Mouse (Mus musculus) adrenal gland, adult 8-10 months (tissue): Measurements from ENCODE around the gene Nol3. TPM values are rescaled to one million over a fixed set of nuclear protein-coding genes. Genes with fewer than 3 reads are reported as not detected.

Experiments
- DNase-seq: peaks from one replicate; pipeline ENCODE4 v3.0.0; 2022
- microRNA-seq, 2 experiments: library from miRNA; unstranded; fragments of <30 nt; microRNA quantifications; one replicate each; pipeline ENCODE4 v1.2.0; 2022
- total RNA-seq, 4 experiments: library from RNA; stranded (reverse); gene quantifications; 2 replicates each; pipeline ENCODE4 v1.2.4; 2022

Gene Nol3
- total RNA-seq, 4 experiments from 2014 or later: 5.5 to 11.7 (median 6.5) TPM

GRCm38 (mm10) chr8:105309142-105309847, 33.4 kb downstream of the Nol3 start:
- DNase-seq: no peak

GRCm38 (mm10) chr8:105310118-105310517, 34.2 kb downstream of the Nol3 start:
- DNase-seq: no peak

- no peak for DNase-seq
Observed at GRCm38 (mm10) chr8:105311718-105312117, 35.8 kb downstream of the Nol3 start.

- DNase-seq: no peak
Observed at GRCm38 (mm10) chr8:105312891-105313481, 37.0 kb downstream of the Nol3 start.

GRCm38 (mm10) chr8:105313622-105314402, 37.9 kb downstream of the Nol3 start:
- DNase-seq: no peak

GRCm38 (mm10) chr8:105315073-105315769, 39.3 kb downstream of the Nol3 start:
- no peak for DNase-seq

GRCm38 (mm10) chr8:105317941-105318340, 42.0 kb downstream of the Nol3 start:
- DNase-seq: no peak

GRCm38 (mm10) chr8:105318662-105319190, 42.8 kb downstream of the Nol3 start:
- DNase-seq: no peak

GRCm38 (mm10) chr8:105323183-105323582, 47.2 kb downstream of the Nol3 start:
- DNase-seq: no peak

GRCm38 (mm10) chr8:105325641-105326093, 49.7 kb downstream of the Nol3 start:
- DNase-seq: no peak

- DNase-seq: peak; percentile 96
Observed at GRCm38 (mm10) chr8:105326141-105326672, 50.3 kb downstream of the Nol3 start, which contains the start of the genes Lrrc29 and Tmem208. Gene Lrrc29, minus strand, starts transcription at chr8:105326278. Gene Tmem208, plus strand, starts transcription at chr8:105326354.

GRCm38 (mm10) chr8:105326968-105327367, 51.0 kb downstream of the Nol3 start:
- DNase-seq: no peak

GRCm38 (mm10) chr8:105330325-105330724, 54.4 kb downstream of the Nol3 start:
- DNase-seq: no peak

GRCm38 (mm10) chr8:105331469-105331868, 55.5 kb downstream of the Nol3 start:
- DNase-seq: no peak

Small RNA genes lying within 50 kb of the gene (microRNA-seq; reads per million reads assigned to microRNA genes)
- gene Gm27320: 0 reads per million in 2 experiments
- 2,452 to 2,822 reads per million in 2 experiments for gene Mir328

Other genes with a start within 250 kb of the Nol3 start
- gene Ces3a, start 227.5 kb upstream of the Nol3 start, total RNA-seq: 1 to 10 TPM in 1 of 4 experiments, not detected in 3; 1.6 TPM
- under 1 TPM in 1 of 4 experiments, not detected in 3; 0.73 TPM for gene Ces3b, start 192.4 kb upstream of the Nol3 start, total RNA-seq
- under 1 TPM in 2 of 4 experiments, not detected in 2; 0.16 to 0.24 TPM for gene Ces4a, start 144.3 kb upstream of the Nol3 start, total RNA-seq
- 100 to 1,000 TPM in 2 of 4 experiments, 10 to 100 TPM in 2; 71.5 to 127 (median 93.2) TPM for gene Cbfb, start 105.5 kb upstream of the Nol3 start, total RNA-seq
- gene D230025D16Rik, start 51.0 kb upstream of the Nol3 start, total RNA-seq: 10 to 100 TPM; 25.0 to 31.8 (median 28.4) TPM
- 1 to 10 TPM; 3.5 to 5.9 (median 4.6) TPM for gene B3gnt9, start 21.0 kb upstream of the Nol3 start, total RNA-seq
- gene Tradd, start 11.5 kb upstream of the Nol3 start, total RNA-seq: 10 to 100 TPM; 15.5 to 20.0 (median 19.2) TPM
- gene Fbxl8, start 11.5 kb upstream of the Nol3 start, total RNA-seq: 1 to 10 TPM; 3.9 to 5.4 (median 4.5) TPM
- 1 to 10 TPM; 2.1 to 4.8 (median 3.3) TPM for gene Hsf4, start 6.3 kb upstream of the Nol3 start, total RNA-seq
- 1 to 10 TPM; 2.6 to 5.0 (median 4.6) TPM for gene 4931428F04Rik, start 13.7 kb downstream of the Nol3 start, total RNA-seq
- 10 to 100 TPM; 20.0 to 57.6 (median 36.8) TPM for gene Exoc3l, start 20.0 kb downstream of the Nol3 start, total RNA-seq
- gene E2f4, start 21.5 kb downstream of the Nol3 start, total RNA-seq: 10 to 100 TPM; 39.5 to 53.6 (median 42.0) TPM
- gene Elmo3, start 29.5 kb downstream of the Nol3 start, total RNA-seq: 10 to 100 TPM in 2 of 4 experiments, 1 to 10 TPM in 2; 7.0 to 14.0 (median 9.3) TPM
- 10 to 100 TPM in 2 of 4 experiments, 1 to 10 TPM in 2; 3.1 to 14.2 (median 8.5) TPM for gene Lrrc29, start 50.1 kb downstream of the Nol3 start, total RNA-seq
- 10 to 100 TPM; 62.1 to 66.9 (median 65.1) TPM for gene Tmem208, start 50.2 kb downstream of the Nol3 start, total RNA-seq
- 10 to 100 TPM; 11.8 to 21.9 (median 17.1) TPM for gene Fhod1, start 71.8 kb downstream of the Nol3 start, total RNA-seq
- 1 to 10 TPM in 3 of 4 experiments, under 1 TPM in 1; 0.73 to 1.9 (median 1.4) TPM for gene Slc9a5, start 72.7 kb downstream of the Nol3 start, total RNA-seq
- gene Plekhg4, start 97.1 kb downstream of the Nol3 start, total RNA-seq: 1 to 10 TPM in 2 of 4 experiments, under 1 TPM in 2; 0.42 to 2.7 (median 1.3) TPM
- gene Kctd19, start 137.4 kb downstream of the Nol3 start, total RNA-seq: under 1 TPM in 1 of 4 experiments, not detected in 3; 0.15 TPM
- 10 to 100 TPM in 1 of 4 experiments, 1 to 10 TPM in 3; 4.1 to 10.1 (median 7.0) TPM for gene Lrrc36, start 137.4 kb downstream of the Nol3 start, total RNA-seq
- 10 to 100 TPM; 28.3 to 40.2 (median 33.0) TPM for gene Tppp3, start 195.4 kb downstream of the Nol3 start, total RNA-seq
- 10 to 100 TPM; 20.6 to 40.1 (median 31.3) TPM for gene Zdhhc1, start 220.8 kb downstream of the Nol3 start, total RNA-seq
- gene Hsd11b2, start 242.6 kb downstream of the Nol3 start, total RNA-seq: under 1 TPM; 0.56 to 0.98 (median 0.82) TPM